In the genomic region with DNA sequence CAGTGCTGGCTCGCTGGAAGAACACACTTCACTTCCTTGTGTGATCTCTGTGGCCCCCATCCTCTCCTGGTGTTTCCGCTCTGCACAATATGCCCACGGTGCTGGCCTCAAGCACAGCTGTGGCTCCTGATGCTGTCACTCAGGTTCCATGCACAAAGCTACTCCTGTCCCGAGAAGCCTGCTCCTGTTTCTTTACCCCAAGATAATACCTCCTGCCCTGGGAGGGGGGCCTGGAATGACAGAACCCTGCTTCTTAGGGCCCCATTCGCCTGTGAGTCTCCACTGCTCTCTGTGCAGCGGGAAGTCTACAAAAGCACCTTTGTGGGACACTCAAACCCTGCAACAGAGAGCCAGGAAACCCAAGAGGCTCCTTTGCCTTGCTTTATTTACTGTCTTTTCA, we compare ENCODE assay signal across 11 mouse cellular contexts.
DNase-seq lines count a peak whose midpoint lies in the region; ATAC-seq lines count a peak whose summit lies in the region.
"Had no signal": no experiment of that assay in that cellular context is flagged by ENCODE, and none has a peak within 500 bp of the region (broad histone marks: within the 10 kb centered on the region; RNA-seq: fewer than 3 reads in every experiment).

No protein-coding gene starts in this region.

- DNase-seq in kidney, adult 18-20 months: no peak
- no peak for DNase-seq in right cerebral cortex, postnatal 14 days
- no peak for DNase-seq in cerebellum, postnatal 36 days
- DNase-seq: kidney, adult 11 months; right cerebral cortex, postnatal 25 days had no signal

- no peak for ATAC-seq in kidney, embryonic 14.5 days (ENCODE audit: low FRiP score, low TSS enrichment)
- no peak for ATAC-seq in embryonic facial prominence, embryonic 12.5 days (ENCODE audit: insufficient number of reproducible peaks, insufficient read depth, low FRiP score, low TSS enrichment)
- ATAC-seq in forebrain, embryonic 16.5 days: no peak
- no peak for ATAC-seq in midbrain, embryonic 12.5 days (ENCODE audit: low FRiP score, low read depth)
- no peak for ATAC-seq in inflammation-experienced regulatory T-cells, adult 6 months

- H3K36me3 ChIP-seq in kidney, embryonic 14.5 days (ENCODE audit: control insufficient read depth, insufficient read depth, low read length): peaks cover 11% of the 10 kb centered on the region
- 0 out of 2 replicates have a peak, but pooled peaks cover 4% of the 10 kb centered on the region for H3K36me3 ChIP-seq in embryonic facial prominence, embryonic 12.5 days
- H3K36me3 ChIP-seq in forebrain, embryonic 16.5 days (ENCODE audit: control insufficient read depth, insufficient read depth): no peaks in the 10 kb centered on the region
- peaks cover 8% of the 10 kb centered on the region; the same call in 1 of the 2 replicates for H3K36me3 ChIP-seq in midbrain, embryonic 12.5 days

- no peak overlapping the region for H3K4me2 ChIP-seq in kidney, embryonic 14.5 days (replicated peaks; ENCODE audit: low read depth, low read length)
- no peak overlapping the region for H3K4me2 ChIP-seq in embryonic facial prominence, embryonic 12.5 days (replicated peaks)
- H3K4me2 ChIP-seq in forebrain, embryonic 16.5 days (ENCODE audit: low read length): no peak overlapping the region
- H3K4me2 ChIP-seq in midbrain, embryonic 12.5 days (replicated peaks): no peak overlapping the region
- H3K4me2 ChIP-seq: lung, embryonic 15.5 days had no signal

- H3K27me3 ChIP-seq in kidney, embryonic 14.5 days (ENCODE audit: control insufficient read depth, insufficient read depth, low read length): no peaks in the 10 kb centered on the region
- no peaks in the 10 kb centered on the region for H3K27me3 ChIP-seq in embryonic facial prominence, embryonic 12.5 days
- no peaks in the 10 kb centered on the region for H3K27me3 ChIP-seq in forebrain, embryonic 16.5 days (replicated peaks; ENCODE audit: control insufficient read depth, insufficient read depth, low read length)
- peaks cover 5% of the 10 kb centered on the region; the same call in 1 of the 2 replicates for H3K27me3 ChIP-seq in midbrain, embryonic 12.5 days
- H3K27me3 ChIP-seq: lung, embryonic 15.5 days had no signal

- no peaks in the 10 kb centered on the region for H3K9me3 ChIP-seq in kidney, embryonic 14.5 days (ENCODE audit: control insufficient read depth, low read length)
- H3K9me3 ChIP-seq in embryonic facial prominence, embryonic 12.5 days: no peaks in the 10 kb centered on the region
- H3K9me3 ChIP-seq in forebrain, embryonic 16.5 days (ENCODE audit: control insufficient read depth, low read length): no peaks in the 10 kb centered on the region
- H3K9me3 ChIP-seq in midbrain, embryonic 12.5 days: no peaks in the 10 kb centered on the region
- H3K9me3 ChIP-seq: lung, embryonic 15.5 days had no signal

- 0 out of 2 replicates have a peak overlapping the region, but pooled peaks have one; percentile 12 for H3K9ac ChIP-seq in kidney, embryonic 14.5 days (ENCODE audit: low read depth, low read length)
- peak overlapping the region; percentile 7; the same call in 1 of the 2 replicates for H3K9ac ChIP-seq in embryonic facial prominence, embryonic 12.5 days
- no peak overlapping the region; the same call in 1 of the 2 replicates for H3K9ac ChIP-seq in forebrain, embryonic 16.5 days (replicated peaks; ENCODE audit: low read depth, low read length)
- H3K9ac ChIP-seq in midbrain, embryonic 12.5 days (replicated peaks): no peak overlapping the region
- H3K9ac ChIP-seq: lung, embryonic 15.5 days had no signal

- H3K27ac ChIP-seq in kidney, embryonic 14.5 days (ENCODE audit: low read depth, low read length): no peak overlapping the region; the same call in 1 of the 2 replicates
- peak overlapping the region; percentile 85 for H3K27ac ChIP-seq in embryonic facial prominence, embryonic 12.5 days
- H3K27ac ChIP-seq in forebrain, embryonic 16.5 days (ENCODE audit: low read length): 0 out of 2 replicates have a peak overlapping the region, but pooled peaks have one; percentile 20
- peak overlapping the region; percentile 36 for H3K27ac ChIP-seq in midbrain, embryonic 12.5 days (replicated peaks)
- H3K27ac ChIP-seq: lung, embryonic 15.5 days had no signal

- no peak overlapping the region for H3K4me3 ChIP-seq in kidney, embryonic 14.5 days (ENCODE audit: low read length)
- no peak overlapping the region for H3K4me3 ChIP-seq in embryonic facial prominence, embryonic 12.5 days
- H3K4me3 ChIP-seq in forebrain, embryonic 16.5 days (replicated peaks; ENCODE audit: low read length): no peak overlapping the region
- no peak overlapping the region for H3K4me3 ChIP-seq in midbrain, embryonic 12.5 days
- H3K4me3 ChIP-seq: lung, embryonic 15.5 days had no signal

- peaks cover 36% of the 10 kb centered on the region for H3K4me1 ChIP-seq in kidney, embryonic 14.5 days (ENCODE audit: control insufficient read depth, insufficient read depth, low read length)
- H3K4me1 ChIP-seq in embryonic facial prominence, embryonic 12.5 days: peaks cover 84% of the 10 kb centered on the region
- H3K4me1 ChIP-seq in forebrain, embryonic 16.5 days (replicated peaks; ENCODE audit: control insufficient read depth, insufficient read depth, low read length): peaks cover 52% of the 10 kb centered on the region
- peaks cover 58% of the 10 kb centered on the region for H3K4me1 ChIP-seq in midbrain, embryonic 12.5 days

- 63% methylated on average over 6 of the region's 6 CpGs for WGBS in kidney, embryonic 14.5 days
- WGBS in embryonic facial prominence, embryonic 12.5 days: 22% methylated on average over 6 of the region's 6 CpGs
- WGBS in forebrain, embryonic 16.5 days: 29% methylated on average over 6 of the region's 6 CpGs
- 60% methylated on average over 6 of the region's 6 CpGs for WGBS in midbrain, embryonic 12.5 days

Comparison
In these comparisons a context has a peak if more than half of its experiments do, and no peak if none do; other contexts are left out.
1. H3K9ac ChIP-seq: peak in kidney, embryonic 14.5 days (single experiment) and embryonic facial prominence, embryonic 12.5 days (single experiment); none in forebrain, embryonic 16.5 days (single experiment) and midbrain, embryonic 12.5 days (single experiment).